Mouse (Mus musculus) hindbrain, embryonic 10.5 days (tissue): Measurements from ENCODE around the gene Mrpl28. TPM values are rescaled to one million over a fixed set of nuclear protein-coding genes. Genes with fewer than 3 reads are reported as not detected.
"Not testable (repeated sequence)": the region's sequence is repeated elsewhere in the genome, so short reads cannot be mapped to it uniquely, and the experiment has no call there.

Source experiments
- DNase-seq: peaks from one replicate; pipeline ENCODE4 v3.0.0-alpha.2; 2017; ENCODE audit warnings: low spot score
- H3K27ac ChIP-seq: fragments of 300-500 bp; sonication (generic); 2 replicates; pipeline ENCODE4 v1.5.1; 2016; ENCODE audit warnings: mild to moderate bottlenecking, moderate library complexity
- H3K27me3 ChIP-seq: fragments of 300-500 bp; sonication (generic); 2 replicates; pipeline ENCODE4 v1.6.1; 2016; ENCODE audit warnings: mild to moderate bottlenecking; ENCODE audit not compliant: poor library complexity, insufficient read depth, severe bottlenecking
- H3K36me3 ChIP-seq: fragments of 300-500 bp; sonication (generic); 2 replicates; pipeline ENCODE4 v1.6.1; 2016; ENCODE audit warnings: mild to moderate bottlenecking, moderate library complexity
- H3K4me1 ChIP-seq: fragments of 300-500 bp; sonication (generic); replicated peaks from 2 replicates; pipeline ENCODE4 v1.6.1; 2016; ENCODE audit warnings: mild to moderate bottlenecking
- H3K4me3 ChIP-seq: fragments of 300-500 bp; sonication (generic); 2 replicates; pipeline ENCODE4 v1.5.1; 2016; ENCODE audit warnings: mild to moderate bottlenecking, moderate library complexity
- H3K9me3 ChIP-seq: fragments of 300-500 bp; sonication (generic); 2 replicates; pipeline ENCODE4 v1.6.1; 2016; ENCODE audit warnings: mild to moderate bottlenecking, moderate library complexity
- WGBS: fragments of 180-500 bp; shearing (Covaris S2); methylation state at CpG from one replicate; pipeline ENCODE4 v1.1.7; 2016; 5-methylcytosine and 5-hydroxymethylcytosine counted together
- polyA plus RNA-seq: library from polyadenylated mRNA; unstranded; fragments of >200 nt; fragmentation: Nextera tagmentation; extraction: Ambion mirVana; gene quantifications from 2 replicates; pipeline ENCODE4 v1.2.1, GENCODE M21; 2016

Gene Mrpl28
- polyA plus RNA-seq = 301 and 318 TPM in 2 replicates

DNA sequence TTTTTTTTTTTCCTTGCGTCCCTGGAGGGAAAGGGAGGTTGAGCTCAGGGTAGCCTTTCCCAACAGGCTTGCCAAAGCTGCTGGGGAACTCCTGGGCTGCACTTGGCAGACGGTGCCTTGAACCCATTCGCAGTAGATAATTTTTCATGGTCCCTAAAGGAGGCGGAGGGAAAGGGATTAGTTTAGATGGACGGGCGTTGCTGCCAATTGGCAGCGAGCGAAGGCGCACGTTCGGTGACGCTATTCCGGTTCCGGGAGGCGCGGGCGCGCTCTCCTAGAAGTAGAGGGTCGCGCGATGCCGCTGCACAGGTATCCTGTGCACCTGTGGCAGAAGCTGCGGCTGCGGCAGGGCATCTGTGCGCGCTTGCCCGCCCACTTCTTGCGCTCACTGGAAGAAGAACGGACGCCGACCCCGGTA is at the start of gene Mrpl28:
Gene Mrpl28 (plus strand): TSS at position 234 of the 418 bp plus-strand sequence.
- H3K27ac ChIP-seq = peak within 1 kb of the TSS; percentile 86
- peak; percentile 94 for DNase-seq
- peaks cover 13% of the 10 kb centered on the region for H3K27me3 ChIP-seq
- peaks cover 39% of the 10 kb centered on the region for H3K36me3 ChIP-seq
- WGBS = under 1% methylated on average over 32 of the region's 32 CpGs
- no peaks in the 10 kb centered on the region for H3K9me3 ChIP-seq
- H3K4me1 ChIP-seq = peaks cover 32% of the 10 kb centered on the region
- peak within 1 kb of the TSS; percentile 74 for H3K4me3 ChIP-seq

DNA sequence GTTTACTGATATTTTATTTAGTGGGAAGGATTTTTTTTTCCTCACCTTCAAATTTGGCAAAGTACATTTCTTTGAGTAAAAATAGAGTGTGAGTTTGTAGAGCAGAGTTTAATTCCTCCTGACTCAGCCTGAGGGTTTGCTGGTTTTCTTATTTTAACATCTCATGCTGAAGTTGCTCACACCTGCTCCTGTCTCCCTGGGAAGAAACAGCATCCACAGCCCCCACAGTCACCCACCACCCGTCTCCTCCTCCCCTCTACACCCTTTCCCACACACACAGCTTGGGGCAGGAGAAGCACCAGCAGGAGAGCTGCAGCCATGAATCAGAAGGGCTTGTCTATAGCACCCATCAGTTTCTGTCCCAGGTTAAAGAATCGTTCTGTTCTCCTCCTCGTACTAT is 48.1 kb upstream of the Mrpl28 start:
- Histone ChIP-seq H3K9me3 (no peaks in the 10 kb centered on the region), H3K4me3 (no peak overlapping the region), H3K27ac (no peak overlapping the region), H3K36me3 (no peaks in the 10 kb centered on the region), H3K27me3 (peaks cover 20% of the 10 kb centered on the region), H3K4me1 (no peaks in the 10 kb centered on the region)
- no peak for DNase-seq
- 74% methylated on average over 3 of the region's 3 CpGs for WGBS

DNA sequence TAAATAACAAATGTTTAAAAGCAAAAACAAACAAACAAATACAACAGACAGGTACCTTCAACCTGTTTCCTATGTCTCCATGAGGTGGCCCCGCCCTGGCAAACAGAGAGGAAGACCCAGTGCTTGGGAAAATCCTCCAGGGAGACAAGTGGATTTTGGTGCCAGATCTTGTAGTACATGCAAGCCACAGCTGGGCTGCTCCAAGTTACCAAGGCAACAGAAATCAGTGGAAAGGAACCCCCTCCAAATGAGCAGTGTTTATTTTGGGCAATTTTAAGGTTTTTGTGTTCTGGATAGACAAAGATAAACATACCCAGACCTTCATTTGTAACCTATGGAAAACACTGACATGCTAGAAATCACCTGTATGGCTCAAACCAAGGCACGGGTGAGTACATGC is 44.4 kb upstream of the Mrpl28 start:
- Histone ChIP-seq H3K4me1 (no peaks in the 10 kb centered on the region), H3K4me3 (no peak overlapping the region), H3K9me3 (no peaks in the 10 kb centered on the region), H3K36me3 (peaks cover 15% of the 10 kb centered on the region), H3K27ac (no peak overlapping the region), H3K27me3 (no peaks in the 10 kb centered on the region)
- no peak for DNase-seq
- 83% methylated on average over 2 of the region's 2 CpGs for WGBS

DNA sequence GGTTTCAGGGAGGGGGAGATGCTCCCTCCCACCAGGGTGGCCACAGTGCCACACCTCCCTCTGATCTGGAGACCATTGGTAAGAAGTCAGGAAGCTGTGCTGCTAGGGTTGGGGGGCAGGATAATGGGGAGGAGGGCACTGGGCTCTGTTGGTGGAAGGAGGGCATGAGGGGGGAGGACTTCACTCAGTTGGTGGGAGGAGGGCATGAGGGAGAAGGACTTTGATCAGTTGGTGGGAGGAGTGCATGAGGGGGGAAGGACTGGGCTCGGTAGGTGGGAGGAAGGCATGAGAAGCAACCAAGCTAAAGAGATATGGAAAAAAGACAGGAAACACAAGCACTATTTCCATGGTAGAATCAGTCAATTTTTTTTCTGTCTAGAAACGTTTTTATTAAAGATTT is 42.4 kb upstream of the Mrpl28 start:
- Histone ChIP-seq H3K36me3 (peaks cover 16% of the 10 kb centered on the region), H3K9me3 (no peaks in the 10 kb centered on the region), H3K4me3 (no peak overlapping the region), H3K4me1 (no peaks in the 10 kb centered on the region), H3K27ac (no peak overlapping the region), H3K27me3 (no peaks in the 10 kb centered on the region)
- no peak for DNase-seq
- 53% methylated on average over 2 of the region's 2 CpGs for WGBS

DNA sequence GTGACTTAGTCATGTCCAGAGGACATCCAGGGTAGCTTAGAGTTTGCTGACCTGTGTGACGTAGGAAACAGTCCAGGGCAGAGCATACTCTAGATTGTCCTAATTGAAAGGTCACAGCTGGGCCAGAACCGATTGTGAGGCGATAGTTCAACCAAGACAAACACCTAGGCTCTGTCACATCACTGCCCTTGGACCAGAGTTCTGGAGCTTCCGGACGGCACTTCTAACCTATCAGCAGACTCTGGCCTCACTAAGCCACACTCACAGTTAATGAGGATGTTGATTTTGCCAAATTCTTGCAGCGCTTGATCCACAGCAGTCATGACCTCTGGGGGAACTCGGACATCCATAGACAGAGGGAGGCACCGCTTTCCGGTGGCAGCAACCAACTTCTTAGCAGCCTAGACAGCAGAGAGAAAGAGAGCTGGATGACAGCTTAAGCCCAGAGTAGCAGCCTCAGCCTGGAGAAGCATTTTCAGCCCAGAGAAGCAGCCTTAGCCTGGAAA is 36.2 kb upstream of the Mrpl28 start:
- H3K4me1 ChIP-seq = peaks cover 8% of the 10 kb centered on the region
- 90% methylated on average over 9 of the region's 9 CpGs for WGBS
- DNase-seq = no peak
- 0 out of 2 replicates have a peak, but pooled peaks cover 2% of the 10 kb centered on the region for H3K9me3 ChIP-seq
- H3K27ac ChIP-seq = no peak overlapping the region
- H3K36me3 ChIP-seq = peaks cover 21% of the 10 kb centered on the region
- no peak overlapping the region for H3K4me3 ChIP-seq
- no peaks in the 10 kb centered on the region for H3K27me3 ChIP-seq

DNA sequence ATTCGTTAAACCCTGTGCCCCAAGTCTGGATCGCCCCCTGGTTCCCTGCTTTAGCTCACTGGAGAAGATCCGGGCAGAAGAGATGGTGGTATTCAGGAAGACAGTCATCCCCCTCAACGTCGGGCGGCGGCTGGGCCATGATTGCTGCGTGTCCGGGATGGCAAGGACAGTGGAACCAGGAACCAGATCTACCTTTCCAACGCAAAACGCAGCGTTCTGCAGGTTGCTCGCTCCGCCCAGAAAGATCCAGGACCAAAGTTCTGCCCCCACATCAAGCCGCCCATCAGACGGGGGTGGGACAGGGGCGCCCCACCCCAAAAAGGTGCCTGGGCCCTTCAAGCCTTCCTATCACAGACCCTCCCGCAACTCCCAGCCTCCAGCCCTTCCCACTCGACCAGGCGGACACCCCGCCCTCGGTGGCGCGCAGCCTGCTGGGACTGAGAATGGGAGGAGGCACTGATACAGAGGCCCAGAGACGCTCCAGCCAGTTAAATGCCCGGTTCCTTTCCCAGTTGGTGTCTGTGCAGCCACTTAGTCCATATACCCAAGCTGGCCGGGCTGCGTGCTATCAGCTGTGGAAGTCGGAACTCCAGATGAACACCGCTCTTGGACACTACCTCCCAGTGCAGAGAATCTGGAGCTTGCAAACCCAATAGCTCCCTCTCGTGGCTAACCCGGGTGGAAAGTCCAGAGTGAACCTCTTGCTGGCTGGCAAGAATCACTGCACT is 33.2 kb upstream of the Mrpl28 start, which contains the start of gene Decr2:
Gene Decr2 (minus strand): TSS at position 433 of the 728 bp plus-strand sequence.
- H3K4me3 ChIP-seq = peak within 1 kb of the TSS; percentile 60
- peaks cover 21% of the 10 kb centered on the region for H3K4me1 ChIP-seq
- no peaks in the 10 kb centered on the region for H3K27me3 ChIP-seq
- peaks cover 32% of the 10 kb centered on the region for H3K36me3 ChIP-seq
- H3K27ac ChIP-seq = peak within 1 kb of the TSS; percentile 77
- WGBS = 2% methylated on average over 32 of the region's 32 CpGs
- H3K9me3 ChIP-seq = 0 out of 2 replicates have a peak, but pooled peaks cover 4% of the 10 kb centered on the region
- peak; percentile 90 for DNase-seq

DNA sequence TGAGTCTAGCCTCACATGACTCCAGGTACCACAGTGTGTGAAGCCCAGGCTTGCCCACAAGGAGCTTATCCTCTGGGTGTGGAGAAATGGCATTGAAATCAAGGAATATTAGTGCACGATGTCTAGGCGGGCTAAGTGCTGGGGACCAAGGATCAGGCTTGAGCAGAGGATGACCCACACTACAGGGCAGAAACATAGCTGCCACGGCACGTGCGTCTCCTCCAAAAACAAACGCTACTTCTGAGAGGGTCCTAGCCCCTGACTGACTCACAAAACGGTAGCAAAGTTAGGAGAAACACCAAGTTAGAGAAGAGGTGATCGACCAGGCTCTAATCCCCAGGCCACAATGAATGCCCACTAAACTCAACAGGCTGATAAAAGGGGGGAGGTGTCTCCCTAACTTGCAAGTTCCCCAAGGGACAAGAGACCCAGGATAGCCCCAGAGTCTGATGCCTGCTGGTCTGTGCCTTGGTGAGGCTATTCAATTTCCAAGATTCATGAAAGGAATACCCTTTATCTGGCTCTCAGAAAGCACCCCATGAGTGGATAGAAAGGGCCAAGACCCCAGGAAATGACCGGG is 28.7 kb upstream of the Mrpl28 start:
- WGBS = 27% methylated on average over 9 of the region's 9 CpGs
- Histone ChIP-seq H3K4me3 (peak overlapping the region; percentile 82), H3K27ac (peak overlapping the region; percentile 97), H3K27me3 (no peaks in the 10 kb centered on the region), H3K9me3 (0 out of 2 replicates have a peak, but pooled peaks cover 4% of the 10 kb centered on the region), H3K36me3 (peaks cover 27% of the 10 kb centered on the region), H3K4me1 (peaks cover 25% of the 10 kb centered on the region)
- DNase-seq = no peak

DNA sequence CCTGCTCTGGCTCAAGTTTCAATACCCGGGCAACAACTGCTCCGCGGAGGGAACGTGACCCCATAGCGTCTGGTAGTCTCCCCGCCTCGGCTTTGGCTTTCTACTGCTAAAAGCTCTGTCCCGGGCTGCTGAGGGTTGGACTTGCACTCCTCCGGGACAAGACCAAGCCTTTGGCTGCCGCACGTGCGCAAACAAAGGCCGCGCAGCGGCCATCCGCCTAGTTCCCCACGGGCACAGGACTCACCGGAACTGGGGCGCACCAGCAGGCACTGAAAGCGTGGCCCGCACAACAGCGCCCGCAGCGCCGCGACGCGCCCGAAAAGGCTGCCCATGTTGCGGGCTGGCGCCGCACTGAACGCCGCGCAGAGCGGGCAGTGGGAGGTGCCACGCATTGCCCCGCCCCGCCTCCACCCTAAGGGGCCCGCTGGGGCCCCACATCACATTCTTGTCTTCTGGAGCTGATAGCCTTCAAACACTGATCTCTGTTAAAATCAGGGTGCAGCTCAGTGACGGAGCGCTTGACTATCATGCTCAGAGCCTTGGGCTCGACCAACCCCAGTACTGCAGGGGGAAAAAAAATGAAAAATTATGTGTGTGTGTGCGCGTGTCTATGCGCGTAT is 28.1 kb upstream of the Mrpl28 start, which contains the start of gene Nme4:
Gene Nme4 (minus strand): TSS at position 482 of the 620 bp plus-strand sequence.
- WGBS = 5% methylated on average over 47 of the region's 47 CpGs
- Histone ChIP-seq H3K27me3 (no peaks in the 10 kb centered on the region), H3K36me3 (peaks cover 27% of the 10 kb centered on the region), H3K9me3 (0 out of 2 replicates have a peak, but pooled peaks cover 4% of the 10 kb centered on the region), H3K27ac (peak within 1 kb of the TSS; percentile 97), H3K4me3 (peak within 1 kb of the TSS; percentile 82), H3K4me1 (peaks cover 18% of the 10 kb centered on the region)
- DNase-seq = peak; percentile 80

DNA sequence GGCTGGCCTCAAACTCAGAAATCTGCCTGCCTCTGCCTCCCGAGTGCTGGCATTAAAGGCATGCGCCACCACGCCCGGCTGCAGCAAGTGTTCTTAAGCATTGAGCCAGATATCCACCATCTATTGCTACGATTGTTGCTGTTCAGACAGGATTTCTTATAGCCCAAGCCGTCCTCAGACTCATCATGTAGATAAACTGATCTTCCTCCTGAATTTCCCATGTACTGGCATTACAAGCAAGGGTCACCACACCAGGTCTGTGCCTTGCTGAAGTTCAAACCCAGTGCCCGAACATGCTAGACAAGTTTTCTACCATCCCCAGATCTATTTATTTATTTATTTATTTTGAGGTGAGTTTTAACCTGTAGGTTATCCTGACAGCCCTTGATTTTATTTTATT is 24.8 kb upstream of the Mrpl28 start:
- no peak overlapping the region for H3K4me3 ChIP-seq
- peaks cover 22% of the 10 kb centered on the region for H3K4me1 ChIP-seq
- peaks cover 4% of the 10 kb centered on the region for H3K36me3 ChIP-seq
- no peaks in the 10 kb centered on the region for H3K9me3 ChIP-seq
- DNase-seq = no peak
- H3K27ac ChIP-seq = no peak overlapping the region
- 90% methylated on average over 7 of the region's 7 CpGs for WGBS
- H3K27me3 ChIP-seq = no peaks in the 10 kb centered on the region

DNA sequence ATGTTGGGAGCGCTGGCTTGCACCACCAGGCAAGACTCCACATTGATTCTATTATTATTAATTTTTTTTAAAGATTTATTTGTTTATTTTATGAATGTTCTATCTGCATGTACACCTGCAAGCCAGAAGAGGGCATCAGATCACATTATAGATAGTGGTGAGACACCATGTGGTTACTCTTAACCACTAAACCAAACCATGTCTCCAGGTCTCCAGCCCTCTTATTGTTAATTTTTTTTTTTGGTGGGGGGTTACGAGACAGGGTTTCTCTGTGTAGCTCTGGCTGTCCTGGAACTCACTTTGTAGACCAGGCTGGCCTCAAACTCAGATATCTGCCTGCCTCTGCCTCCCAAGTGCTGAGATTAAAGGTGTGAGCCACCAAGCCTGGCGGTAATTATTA is 24.0 kb upstream of the Mrpl28 start:
- 63% methylated on average over 3 of the region's 3 CpGs for WGBS
- not testable (repeated sequence) for H3K27ac ChIP-seq, DNase-seq, H3K36me3 ChIP-seq, H3K4me3 ChIP-seq, H3K9me3 ChIP-seq, H3K27me3 ChIP-seq
- peaks cover 17% of the 10 kb centered on the region for H3K4me1 ChIP-seq

DNA sequence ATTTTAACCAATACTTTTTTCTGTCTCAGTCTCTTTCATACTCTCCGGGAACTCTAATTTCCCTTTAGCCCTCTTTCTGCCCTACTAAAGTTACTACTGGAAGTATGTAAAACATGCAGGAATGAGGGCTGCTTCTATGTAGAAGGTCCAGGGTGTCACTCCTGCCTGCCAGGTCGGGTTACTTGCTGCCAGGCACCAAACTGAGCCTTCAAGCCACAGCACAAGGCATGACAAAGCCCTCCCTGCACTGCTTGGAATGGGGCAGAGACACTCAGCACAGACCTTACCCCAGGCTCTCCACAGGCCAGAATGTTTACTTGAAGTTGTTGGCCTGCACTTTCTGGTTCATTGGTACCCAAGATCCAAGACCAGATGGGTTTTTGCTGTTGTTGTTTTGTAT is 23.1 kb upstream of the Mrpl28 start:
- WGBS = 46% methylated on average over 2 of the region's 2 CpGs
- no peak for DNase-seq
- H3K27me3 ChIP-seq = no peaks in the 10 kb centered on the region
- no peaks in the 10 kb centered on the region for H3K36me3 ChIP-seq
- H3K9me3 ChIP-seq = no peaks in the 10 kb centered on the region
- peaks cover 9% of the 10 kb centered on the region for H3K4me1 ChIP-seq
- H3K4me3 ChIP-seq = no peak overlapping the region
- H3K27ac ChIP-seq = no peak overlapping the region

DNA sequence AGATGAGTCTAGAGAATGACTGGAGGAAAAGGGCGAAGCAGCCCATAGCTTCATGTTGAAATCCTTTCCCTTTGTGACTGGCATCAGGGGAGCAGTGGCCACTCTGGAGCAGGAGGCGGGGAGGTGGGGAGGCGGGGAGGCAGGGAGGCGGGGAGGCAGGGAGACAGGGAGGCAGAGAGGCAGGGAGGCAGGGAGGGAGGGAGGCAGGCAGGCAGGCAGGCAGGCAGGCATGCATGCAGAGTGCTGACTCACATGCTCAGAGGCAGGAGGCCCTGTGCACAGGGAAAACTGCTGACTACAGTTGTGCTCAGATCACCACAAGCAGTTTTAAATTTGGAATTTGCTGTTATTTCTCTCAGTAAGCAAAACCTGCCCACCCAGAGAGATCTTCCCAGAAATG is 21.8 kb upstream of the Mrpl28 start:
- Histone ChIP-seq H3K4me1 (peaks cover 5% of the 10 kb centered on the region; the same call in 1 of the 2 replicates), H3K9me3 (no peaks in the 10 kb centered on the region), H3K4me3 (no peak overlapping the region), H3K27ac (no peak overlapping the region), H3K36me3 (no peaks in the 10 kb centered on the region), H3K27me3 (no peaks in the 10 kb centered on the region)
- 36% methylated on average over 4 of the region's 4 CpGs for WGBS
- no peak for DNase-seq

DNA sequence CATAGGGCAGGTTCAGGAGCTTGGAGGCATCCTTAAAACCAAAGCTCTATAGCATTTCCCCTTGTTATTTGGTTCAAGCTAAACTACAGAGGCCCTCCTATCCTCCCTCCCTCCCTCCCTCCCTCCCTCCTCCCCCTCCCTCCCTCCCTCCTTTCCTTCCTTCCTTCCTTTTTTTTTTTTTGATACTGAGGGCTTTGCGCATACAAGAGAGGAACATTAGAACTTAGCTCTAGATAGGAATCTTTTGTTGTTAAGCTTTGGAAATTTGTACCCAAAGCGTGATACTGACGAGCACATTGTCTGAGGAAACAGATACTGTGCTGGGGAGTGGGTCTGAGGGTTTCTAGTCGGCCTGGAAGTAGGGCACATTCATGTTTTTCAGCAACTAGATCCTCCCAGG is 17.7 kb upstream of the Mrpl28 start:
- no peak overlapping the region for H3K27ac ChIP-seq
- WGBS = 63% methylated on average over 4 of the region's 4 CpGs
- peaks cover 8% of the 10 kb centered on the region for H3K27me3 ChIP-seq
- H3K4me1 ChIP-seq = peaks cover 11% of the 10 kb centered on the region
- no peaks in the 10 kb centered on the region for H3K36me3 ChIP-seq
- DNase-seq = no peak
- H3K4me3 ChIP-seq = no peak overlapping the region
- H3K9me3 ChIP-seq = no peaks in the 10 kb centered on the region
